8 mouse cellular contexts compared by ENCODE assay signal in the genomic region with DNA sequence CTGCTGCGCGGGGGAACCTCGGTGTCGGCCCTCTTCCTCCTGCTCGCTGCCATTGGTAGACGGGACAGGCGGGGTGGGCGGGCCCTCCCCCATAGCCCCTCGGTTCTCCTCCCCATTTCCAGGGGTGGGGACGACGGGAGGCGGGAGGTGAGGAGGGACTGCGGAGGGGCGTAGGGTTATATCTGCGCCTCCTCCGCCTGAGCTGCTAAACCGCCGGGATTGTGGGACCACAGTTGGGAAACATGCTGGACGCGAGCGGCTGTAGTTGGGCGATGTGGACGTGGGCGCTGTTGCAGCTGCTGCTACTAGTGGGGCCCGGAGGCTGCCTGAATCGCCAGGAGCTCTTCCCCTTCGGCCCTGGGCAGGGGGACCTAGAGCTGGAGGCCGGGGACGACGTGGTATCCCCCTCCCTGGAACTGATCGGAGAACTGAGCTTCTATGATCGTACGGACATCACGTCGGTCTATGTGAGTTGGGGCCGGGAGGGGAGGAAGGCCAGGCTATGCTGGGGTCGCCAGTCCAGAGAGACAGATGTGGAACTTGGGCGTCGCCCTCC. TPM values are rescaled to one million over a fixed set of nuclear protein-coding genes. Genes with fewer than 3 reads are reported as not detected.
A peak's percentile ranks its signal among the peaks of the same experiment; 100 is the strongest.
DNase-seq lines count a peak whose midpoint lies in the region; ATAC-seq and TF ChIP-seq lines count a peak whose summit lies in the region.
"Not testable (repeated sequence)": the region's sequence is repeated elsewhere in the genome, so short reads cannot be mapped to it uniquely, and the experiment has no call there.

A gene (plus strand): TSS at position 92 of the 556 bp plus-strand sequence.

- not testable (repeated sequence) for H3K27ac ChIP-seq in forebrain, embryonic 13.5 days; hindbrain, embryonic 14.5 days; liver, postnatal 0 days (ENCODE audit: low read depth)

- not testable (repeated sequence) for TF ChIP-seq EP300 in liver, postnatal 0 days (IDR thresholded peaks at IDR 0.05; ENCODE audit: low read depth)

- peak; percentile 15 for DNase-seq in adrenal gland, postnatal 14 days
- peak; percentile 39 for DNase-seq in heart, adult 8-10 months (ENCODE audit: low spot score)
- DNase-seq in hindbrain, embryonic 14.5 days (ENCODE audit: low spot score); large intestine, adult 2 months (ENCODE audit: low read depth, low spot score); liver, postnatal 0 days; urinary bladder, adult 2 months (ENCODE audit: low spot score): not testable (repeated sequence)

- not testable (repeated sequence) for H3K4me1 ChIP-seq in forebrain, embryonic 13.5 days; hindbrain, embryonic 14.5 days (replicated peaks; ENCODE audit: control insufficient read depth, insufficient read depth, low read length); liver, postnatal 0 days (ENCODE audit: insufficient read depth)

- H3K9ac ChIP-seq in forebrain, embryonic 13.5 days; hindbrain, embryonic 14.5 days; liver, postnatal 0 days (replicated peaks): not testable (repeated sequence)

- 4% methylated on average over 24 of the region's 39 CpGs for WGBS in forebrain, embryonic 13.5 days
- WGBS in hindbrain, embryonic 14.5 days, result 0% methylated on average over 14 of the region's 39 CpGs
- 2% methylated on average over 27 of the region's 39 CpGs for WGBS in large intestine, adult 2 months
- WGBS in liver, postnatal 0 days (ENCODE audit: insufficient replicate concordance), result 0% methylated on average over 18 of the region's 39 CpGs

- peak within 1 kb of the TSS; percentile 53 for H3K4me2 ChIP-seq in forebrain, embryonic 13.5 days
- H3K4me2 ChIP-seq in hindbrain, embryonic 14.5 days (replicated peaks), result peak within 1 kb of the TSS; percentile 42
- H3K4me2 ChIP-seq in liver, postnatal 0 days (ENCODE audit: low read depth, low read length), result not testable (repeated sequence)
- H3K4me2 ChIP-seq in myocyte (ENCODE audit: low read depth), result peak within 1 kb of the TSS; percentile 64

- ATAC-seq in forebrain, embryonic 13.5 days, result peak; percentile 79
- ATAC-seq in hindbrain, embryonic 14.5 days (ENCODE audit: low FRiP score), result peak; percentile 77
- ATAC-seq in liver, postnatal 0 days, result peak; percentile 55

- H3K36me3 ChIP-seq in forebrain, embryonic 13.5 days (ENCODE audit: poor library complexity, severe bottlenecking); hindbrain, embryonic 14.5 days (replicated peaks; ENCODE audit: control insufficient read depth, insufficient read depth); liver, postnatal 0 days (replicated peaks; ENCODE audit: insufficient read depth, low read length); myocyte (ENCODE audit: control insufficient read depth, insufficient read depth): not testable (repeated sequence)

- H3K4me3 ChIP-seq in forebrain, embryonic 13.5 days, result peak within 1 kb of the TSS; percentile 29
- peak within 1 kb of the TSS; percentile 22 for H3K4me3 ChIP-seq in hindbrain, embryonic 14.5 days (replicated peaks; ENCODE audit: low read length)
- H3K4me3 ChIP-seq in liver, postnatal 0 days (ENCODE audit: low read depth, low read length), result peak within 1 kb of the TSS; percentile 19
- peak within 1 kb of the TSS; percentile 24 for H3K4me3 ChIP-seq in myocyte

- not testable (repeated sequence) for TF ChIP-seq POLR2A in myocyte (IDR thresholded peaks at IDR 0.05; ENCODE audit: insufficient read length, low read depth)

- not testable (repeated sequence) for TF ChIP-seq CTCF in liver, postnatal 0 days (IDR thresholded peaks at IDR 0.05; ENCODE audit: low read depth)

- H3ac ChIP-seq in myocyte (ENCODE audit: control insufficient read depth, insufficient read length), result not testable (repeated sequence)

- H3K79me2 ChIP-seq in myocyte (ENCODE audit: control insufficient read depth, insufficient read depth), result peaks cover 11% of the 10 kb centered on the region

- H3K27me3 ChIP-seq in forebrain, embryonic 13.5 days; hindbrain, embryonic 14.5 days (ENCODE audit: control insufficient read depth, insufficient read depth, low read length); liver, postnatal 0 days (ENCODE audit: insufficient read depth, low read length); myocyte (ENCODE audit: control insufficient read depth, insufficient read depth, insufficient read length): not testable (repeated sequence)

- H3K9me3 ChIP-seq in forebrain, embryonic 13.5 days (replicated peaks); hindbrain, embryonic 14.5 days (ENCODE audit: control insufficient read depth, low read length); liver, postnatal 0 days (ENCODE audit: low read length): not testable (repeated sequence)

RNA-seq across cellular contexts. Expression of the gene that starts here (rescaled TPM):
- total RNA-seq in adrenal gland, postnatal 14 days (2021), result 146 and 157 TPM in 2 replicates
- 14.4 and 19.8 TPM in 2 replicates for polyA plus RNA-seq in forebrain, embryonic 13.5 days (2015; fragmentation: Nextera tagmentation; extraction: Ambion mirVana)
- total RNA-seq in heart, adult 8-10 months (2022), result 10 to 100 TPM; 37.8 to 51.5 (median 48.6) TPM
- polyA plus RNA-seq in hindbrain, embryonic 14.5 days (2014; fragmentation: Nextera tagmentation; extraction: Ambion mirVana), result 72.9 and 77.3 TPM in 2 replicates
- 16.3 and 30.2 TPM in 2 replicates for polyA plus RNA-seq in large intestine, adult 2 months (2012; rRNA removed)
- 14.8 and 17.9 TPM in 2 replicates for polyA plus RNA-seq in liver, postnatal 0 days (2015; fragmentation: Nextera tagmentation; extraction: Ambion mirVana)
- 52.1 TPM for polyA plus RNA-seq in myocyte (2012; fragmentation: generic; extraction: Trizol)
- 111 and 143 TPM in 2 replicates for polyA plus RNA-seq in urinary bladder, adult 2 months (2012; rRNA removed)
